Mouse (Mus musculus): ENCODE measurements around the gene Dusp1.

Dusp1 gene

DNA sequence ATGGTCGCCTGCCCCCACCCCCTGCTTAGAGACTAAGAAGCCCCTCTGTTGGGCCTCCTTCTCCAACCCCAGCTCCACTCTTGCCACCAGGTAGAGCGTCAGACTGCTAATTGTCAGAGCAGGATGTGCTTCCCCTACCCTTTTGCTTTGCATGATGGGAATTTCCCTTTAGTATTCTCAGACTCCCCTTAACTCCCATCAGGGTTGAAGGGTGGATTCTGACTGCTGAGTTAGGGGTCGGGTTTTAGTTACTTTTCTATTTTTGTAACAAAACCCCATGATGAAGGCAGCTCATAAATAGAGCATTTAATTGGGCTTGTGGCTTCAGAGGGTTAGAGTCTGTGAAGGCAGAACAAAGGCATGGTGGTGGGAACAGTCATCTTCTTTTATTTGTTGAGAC is 8.9 kb downstream of the Dusp1 start:
- DNase-seq, result no peak

DNA sequence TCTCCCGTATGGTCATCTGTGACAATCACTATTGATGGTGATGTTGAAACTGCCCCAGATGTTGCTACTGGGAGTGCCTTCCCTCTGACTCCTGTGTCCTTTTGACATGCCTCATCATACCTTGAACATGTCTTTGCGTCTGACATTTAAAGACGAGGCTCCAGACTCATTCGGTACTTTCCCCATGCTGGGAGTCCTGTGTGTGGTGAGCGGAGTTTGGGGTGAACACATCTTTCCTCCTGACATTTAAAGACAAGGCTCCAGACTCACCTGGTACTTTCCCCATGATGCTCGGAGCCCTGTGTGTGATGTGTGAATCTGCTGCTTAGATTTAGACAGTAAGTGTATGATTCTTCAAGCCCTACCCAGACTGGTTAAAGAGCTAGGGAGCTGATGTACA is 10.8 kb downstream of the Dusp1 start:
- no peak for DNase-seq

DNA sequence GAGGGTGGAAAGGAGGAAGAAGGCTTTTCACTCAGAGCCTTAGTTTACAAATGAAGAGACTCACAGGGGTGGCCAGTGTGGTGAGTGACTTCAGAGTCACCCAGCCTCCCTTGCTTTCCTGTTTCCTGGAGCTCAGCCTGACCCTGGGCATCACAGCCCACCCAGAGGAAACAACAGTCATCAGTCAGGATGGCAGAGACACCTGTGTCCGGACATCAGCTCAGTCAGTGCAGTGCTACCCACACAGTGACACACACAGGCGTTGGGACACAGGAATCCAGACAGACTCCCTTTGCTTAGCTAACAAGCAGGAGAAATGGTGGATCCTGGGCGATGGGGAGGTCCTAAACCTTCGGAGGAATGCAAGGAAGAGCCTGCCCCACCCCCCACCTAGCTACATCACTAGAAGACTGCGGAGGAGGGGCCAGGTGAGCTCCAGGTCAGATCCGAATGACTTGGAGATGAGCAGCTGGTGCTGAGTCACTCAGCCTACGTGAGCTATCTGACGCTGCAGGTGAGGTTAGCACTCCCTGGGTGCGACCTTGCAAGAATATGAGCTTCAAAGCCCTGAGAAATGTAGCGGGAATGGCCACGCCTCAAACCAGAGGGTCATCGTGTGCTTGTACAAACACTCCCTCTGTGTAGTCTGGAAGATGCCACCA is 12.6 kb downstream of the Dusp1 start:
- no peak for DNase-seq

DNA sequence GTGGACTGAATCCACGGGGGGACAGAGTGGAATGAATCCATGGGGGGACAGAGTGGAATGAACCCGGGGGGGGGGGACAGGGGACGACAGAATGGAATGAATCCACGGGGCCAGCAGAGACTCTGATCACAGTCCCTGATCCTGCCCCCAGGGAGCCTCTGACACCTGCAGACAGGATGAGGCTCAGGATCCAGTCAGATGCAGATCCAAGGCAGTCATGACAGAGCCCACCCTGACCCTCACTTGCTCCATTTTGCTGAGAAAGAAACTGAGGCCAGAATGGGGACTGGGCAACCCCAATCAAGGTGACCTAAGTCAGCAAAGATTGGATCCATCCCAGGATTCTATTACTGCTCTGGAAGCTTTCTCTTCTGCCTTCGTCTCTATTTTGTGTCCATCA is 13.4 kb downstream of the Dusp1 start:
- DNase-seq, result no peak

DNA sequence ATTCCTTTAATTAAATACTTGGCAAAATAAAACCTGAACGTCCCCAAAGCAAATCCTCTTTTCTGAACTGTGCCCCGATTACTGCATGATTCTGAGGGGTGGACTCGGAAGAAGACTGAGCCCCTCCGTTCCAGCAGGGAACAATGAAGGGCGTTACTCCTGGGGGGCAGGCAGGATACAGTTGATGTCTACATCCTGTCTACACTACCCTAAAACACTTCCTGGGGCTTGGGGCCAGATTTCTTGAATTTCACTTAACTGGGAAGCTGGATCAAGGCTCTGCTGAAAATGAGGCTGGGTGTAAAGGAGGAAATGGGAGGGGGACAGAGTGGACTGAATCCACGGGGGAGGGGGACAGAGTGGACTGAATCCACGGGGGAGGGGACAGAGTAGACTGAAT is 14.2 kb downstream of the Dusp1 start:
- no peak for DNase-seq

DNA sequence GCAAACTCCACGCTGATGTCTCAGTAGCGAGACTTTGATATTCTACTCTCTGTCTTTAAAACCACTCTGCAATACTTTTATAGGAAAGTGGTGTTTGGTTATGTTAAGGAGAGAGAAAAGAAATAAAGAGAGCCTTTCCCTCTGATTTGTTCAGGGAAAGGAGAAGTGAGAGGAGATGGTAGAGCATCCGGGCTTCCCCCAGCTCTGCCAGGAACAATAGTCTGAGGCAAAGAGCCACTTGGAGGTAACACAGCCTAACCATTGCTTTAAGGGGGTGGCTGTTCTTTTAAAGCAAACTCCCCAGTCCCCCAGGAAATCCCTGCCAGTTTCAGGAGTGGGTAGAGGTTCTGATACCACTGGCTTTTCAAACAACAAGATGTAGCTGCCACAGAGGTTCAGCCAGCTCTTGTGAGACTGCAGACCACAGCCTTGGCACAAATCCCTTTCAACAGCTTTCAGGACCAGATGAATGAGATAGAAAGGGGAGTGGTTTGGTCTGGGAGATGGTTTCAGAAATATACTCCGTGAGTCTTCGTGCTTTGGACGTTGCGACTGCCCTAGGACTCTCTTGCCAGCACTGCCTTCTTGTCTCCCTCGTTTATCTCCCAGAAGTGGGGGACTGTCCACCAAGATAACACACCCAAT is 17.5 kb downstream of the Dusp1 start:
- DNase-seq, result no peak

- peak; percentile 43 for DNase-seq
Measured at GRCm38 (mm10) chr17:26540083-26540482, 21.8 kb downstream of the Dusp1 start.

- no peak for DNase-seq
Measured at GRCm38 (mm10) chr17:26537722-26538471, 24.0 kb downstream of the Dusp1 start.

DNA sequence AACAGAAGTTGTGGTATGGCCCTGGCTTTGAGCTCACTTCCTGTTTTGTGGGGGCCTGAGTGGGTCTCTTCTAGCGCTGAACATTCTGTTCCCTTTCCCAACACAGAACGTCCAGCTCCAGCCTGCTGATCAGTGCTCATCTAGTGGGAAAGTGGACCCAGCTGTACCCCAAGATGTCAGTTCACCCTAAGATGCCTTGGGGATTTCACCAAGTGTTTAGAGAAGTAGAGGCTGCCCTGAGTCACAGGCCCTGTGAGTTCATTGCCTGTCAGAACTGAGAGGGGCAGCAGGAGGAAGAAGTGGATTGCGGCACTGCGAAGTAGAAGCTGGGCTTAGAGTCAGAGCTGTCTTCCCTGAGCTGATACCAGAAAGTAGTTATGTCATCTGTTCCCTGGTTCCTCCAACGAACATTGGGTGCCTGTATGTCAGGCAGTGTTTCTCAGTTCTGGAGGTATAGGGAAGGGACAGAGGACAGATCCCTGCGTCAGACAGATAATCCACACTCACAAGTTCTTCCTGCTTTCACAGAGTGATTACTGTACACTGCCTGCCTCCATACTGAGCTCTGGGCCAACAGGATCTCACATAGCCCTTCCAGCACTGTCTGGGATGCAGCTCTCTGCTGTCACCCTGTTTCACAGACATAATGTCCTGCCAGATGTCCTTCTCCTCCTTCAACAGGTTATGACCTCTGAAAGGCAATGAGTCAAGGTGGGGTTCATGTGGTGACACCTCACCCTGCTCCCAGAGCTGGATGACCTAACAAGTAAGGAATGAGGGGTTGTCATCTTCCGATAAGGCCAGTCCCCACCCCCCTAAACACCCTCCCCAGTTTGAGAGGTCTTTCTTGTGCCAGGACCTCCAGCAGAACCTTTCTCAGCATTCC is 26.4 kb downstream of the Dusp1 start:
- no peak for DNase-seq

GRCm38 (mm10) chr17:26534695-26535094 is 27.2 kb downstream of the Dusp1 start:
- DNase-seq, result no peak

- no peak for DNase-seq
Measured at GRCm38 (mm10) chr17:26533871-26534372, 28.0 kb downstream of the Dusp1 start.

- DNase-seq, result no peak
Measured at GRCm38 (mm10) chr17:26532476-26533045, 29.4 kb downstream of the Dusp1 start.

DNA sequence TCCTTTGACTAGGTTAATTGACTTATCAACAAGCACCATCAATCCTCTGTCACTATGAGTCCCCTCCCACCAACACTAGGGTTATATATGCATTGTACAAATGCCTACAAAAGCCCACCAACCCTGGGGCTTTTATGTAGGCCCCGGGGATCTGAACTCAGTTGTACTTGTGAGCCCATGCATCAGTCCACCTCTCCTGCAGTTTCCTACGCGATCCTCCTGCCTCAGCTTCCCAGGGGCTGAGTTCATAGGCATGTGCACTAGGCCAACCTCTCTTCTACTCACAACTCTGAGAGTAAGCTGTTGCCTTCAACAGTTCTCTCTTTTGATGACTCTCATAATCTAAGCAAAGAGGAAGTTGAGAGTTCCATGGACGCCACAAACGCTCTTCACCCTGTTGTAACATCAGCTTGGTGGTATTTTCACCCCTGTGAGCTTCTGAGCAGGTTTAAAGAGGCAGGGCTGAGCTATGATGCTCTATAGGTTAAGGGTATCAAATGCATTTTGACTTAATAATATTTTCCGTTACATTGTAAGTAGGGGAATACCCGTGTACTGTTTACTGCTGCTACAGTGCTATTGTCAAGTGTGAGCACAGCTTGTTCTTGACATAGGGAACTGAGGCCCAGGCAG is 30.4 kb downstream of the Dusp1 start:
- no peak for DNase-seq

DNA sequence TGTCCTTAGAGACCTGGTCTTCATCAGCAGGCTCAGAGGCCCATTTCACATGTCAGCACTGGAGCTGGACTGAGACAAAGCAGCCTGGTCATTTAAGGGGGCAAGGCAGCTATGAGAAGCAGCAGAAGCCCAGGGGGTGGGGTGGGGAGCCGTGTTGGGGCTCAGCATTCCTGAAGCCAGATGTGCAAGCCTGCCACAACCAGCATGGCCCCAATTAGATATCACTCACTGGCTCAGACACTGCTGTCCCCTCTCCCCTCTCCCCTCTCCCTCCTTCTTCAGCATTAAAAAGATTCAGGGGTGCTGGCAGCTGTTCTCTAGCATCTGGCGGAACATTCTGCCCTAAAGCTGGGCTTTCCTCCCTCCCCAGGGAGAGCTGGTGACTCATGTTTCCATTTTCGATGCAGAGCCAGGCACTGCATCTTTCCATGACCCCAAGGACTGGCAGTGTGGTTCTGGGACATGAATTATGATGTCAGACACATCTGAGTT is 31.3 kb downstream of the Dusp1 start:
- DNase-seq, result no peak

- no peak for DNase-seq
Measured at GRCm38 (mm10) chr17:26529791-26530241, 32.1 kb downstream of the Dusp1 start.

DNA sequence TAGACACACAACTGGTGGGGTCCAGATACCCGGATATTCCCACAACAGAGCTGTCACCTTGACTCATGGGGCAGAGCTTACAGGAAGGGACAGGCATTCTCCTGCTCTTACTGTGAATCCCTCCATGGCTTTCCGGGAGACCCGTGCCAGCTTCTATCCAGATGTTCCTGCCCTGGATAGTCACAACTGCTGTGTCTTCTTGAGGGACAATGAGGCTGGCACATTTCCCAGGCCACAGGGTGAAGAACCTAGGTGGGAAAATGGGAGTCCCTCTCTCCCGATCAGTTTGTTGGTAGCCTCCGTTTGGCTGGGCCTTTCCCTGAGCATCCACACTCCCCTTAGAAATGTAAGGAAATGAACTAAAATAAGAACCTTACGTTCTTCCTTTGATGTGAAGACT is 33.2 kb downstream of the Dusp1 start:
- DNase-seq, result no peak

GRCm38 (mm10) chr17:26527291-26527690 is 34.6 kb downstream of the Dusp1 start:
- no peak for DNase-seq

- peak; percentile 59 for DNase-seq
Measured at GRCm38 (mm10) chr17:26525316-26525715, 36.6 kb downstream of the Dusp1 start.

- no peak for DNase-seq
Measured at GRCm38 (mm10) chr17:26524801-26525200, 37.1 kb downstream of the Dusp1 start.

- no peak for DNase-seq
Measured at GRCm38 (mm10) chr17:26524316-26524715, 37.6 kb downstream of the Dusp1 start.

DNA sequence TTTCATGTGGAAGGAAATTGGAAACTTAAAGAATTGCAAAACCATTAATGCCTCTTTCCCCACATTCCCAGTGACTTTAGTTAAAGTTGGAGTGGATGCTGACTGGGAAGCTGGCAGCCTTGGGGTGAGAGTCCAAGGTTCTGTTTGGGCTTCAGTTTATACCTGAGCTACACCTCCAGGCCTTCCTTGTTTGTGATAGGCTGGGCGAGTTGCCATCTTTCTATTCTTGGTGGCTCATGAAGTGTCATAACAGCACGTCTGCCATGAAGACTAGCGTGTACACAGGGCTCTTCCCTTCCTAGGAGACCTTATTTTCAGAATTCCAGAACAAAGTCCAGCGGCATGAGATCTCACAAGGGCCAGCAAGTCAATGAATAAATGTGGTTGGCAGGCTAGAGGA is 39.2 kb downstream of the Dusp1 start:
- no peak for DNase-seq

- no peak for DNase-seq
Measured at GRCm38 (mm10) chr17:26518306-26518705, 43.6 kb downstream of the Dusp1 start.

All from cerebellum, adult 11 months (tissue).